Mouse (Mus musculus) spleen, adult 2 months (tissue): Measurements from ENCODE around the gene Gpr12.

Experiments
- CTCF ChIP-seq: fragments of 200-500 bp; IDR thresholded peaks from 2 replicates; pipeline ENCODE4 v1.5.1; 2011; ENCODE audit warnings: mild to moderate bottlenecking, inconsistent platforms; ENCODE audit not compliant: insufficient read depth, insufficient read length, insufficient replicate concordance; ENCODE audit errors: extremely low read depth
- POLR2A ChIP-seq: fragments of 200-500 bp; IDR thresholded peaks from 2 replicates; pipeline ENCODE4 v1.6.1; 2011; ENCODE audit warnings: low read depth, low read length, inconsistent platforms

- TF ChIP-seq POLR2A (no peak), CTCF (no peak)
These were observed 21.2 kb upstream of the Gpr12 start for GRCm38 (mm10) chr5:146606221-146606620.
